Mouse (Mus musculus): ENCODE data around the gene Adcy3. TPM values are rescaled to one million over a fixed set of nuclear protein-coding genes. Genes with fewer than 3 reads are reported as not detected.

Adcy3 gene
- polyA plus RNA-seq, 1 experiment, result 17.6 TPM

GRCm38 (mm10) chr12:4252742-4253655, 120.1 kb downstream of the Adcy3 start:
- 90% methylated on average over 16 of the region's 16 CpGs for WGBS
- Histone ChIP-seq H3K4me1 (ENCODE audit: control insufficient read depth, insufficient read depth, low read length) (no peaks in the 10 kb centered on the region), H3K4me3 (replicated peaks; ENCODE audit: extremely low read depth, low read depth, low read length) (no peak overlapping the region)
- DNase-seq, result no peak
- TF ChIP-seq POLR2A (IDR thresholded peaks at IDR 0.05; ENCODE audit: borderline replicate concordance, extremely low read depth, low read depth, low read length) (no peak), CTCF (IDR thresholded peaks at IDR 0.05; ENCODE audit: insufficient read depth, low read length) (no peak)

Other genes with a start within 250 kb of the Adcy3 start
- gene Pomc, start 178.2 kb upstream of the Adcy3 start, polyA plus RNA-seq (2012; rRNA removed), result 0.44 and 0.73 TPM in 2 replicates
- gene Efr3b, start 94.2 kb upstream of the Adcy3 start, polyA plus RNA-seq (2012; rRNA removed), result 6.8 TPM in 2 replicates
- 6.5 and 8.8 TPM in 2 replicates for gene Dnajc27, start 50.5 kb upstream of the Adcy3 start, polyA plus RNA-seq (2012; rRNA removed)
- gene Ptrhd1, start 100.9 kb downstream of the Adcy3 start, polyA plus RNA-seq (2012; rRNA removed), result 3.7 and 3.9 TPM in 2 replicates
- 6.3 and 9.7 TPM in 2 replicates for gene Cenpo, start 101.2 kb downstream of the Adcy3 start, polyA plus RNA-seq (2012; rRNA removed)